Mouse (Mus musculus): ENCODE measurements around the gene Babam2.

DNA sequence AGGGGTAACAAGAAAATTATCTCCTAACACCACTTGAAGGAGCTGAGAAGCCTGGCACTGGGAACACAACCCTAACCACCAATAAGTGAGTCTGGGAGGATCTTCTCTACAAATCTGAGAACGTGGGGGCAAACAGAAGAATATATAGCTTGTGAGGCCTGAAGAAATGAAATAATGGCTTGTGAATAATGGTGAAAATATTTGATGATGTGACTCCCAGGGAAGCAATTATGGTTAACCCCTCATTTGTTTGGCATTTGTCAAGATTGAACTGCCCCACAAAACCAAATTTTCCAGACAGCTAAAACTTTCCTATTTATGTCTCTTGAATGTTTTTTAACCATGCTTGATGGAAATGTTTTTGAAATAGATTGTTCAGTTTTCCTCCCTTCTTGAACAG lies 354.4 kb downstream of the Babam2 start:
- TF ChIP-seq CTCF (IDR thresholded peaks at IDR 0.05; ENCODE audit: low read depth) (no peak), EP300 (IDR thresholded peaks at IDR 0.05; ENCODE audit: low read depth) (no peak)
